Mouse (Mus musculus): Measurements from ENCODE around the gene Nhsl1. TPM values are rescaled to one million over a fixed set of nuclear protein-coding genes. Genes with fewer than 3 reads are reported as not detected.

The Nhsl1 gene
- total and polyA plus RNA-seq, 3 experiments, result not detected

GRCm38 (mm10) chr10:18453380-18453779, 134.6 kb downstream of the Nhsl1 start:
- no peak overlapping the region for H3K9ac ChIP-seq (ENCODE audit: control insufficient read depth, low read depth, low read length, poor library complexity, severe bottlenecking)
- no peaks in the 10 kb centered on the region for H3K4me1 ChIP-seq (ENCODE audit: control insufficient read depth in 1 of 2, insufficient read depth in 2 of 2, low read length in 2 of 2)
- no peak overlapping the region for H3K27ac ChIP-seq (ENCODE audit: control insufficient read depth, low read depth, low read length)
- no peaks in the 10 kb centered on the region for H3K9me3 ChIP-seq (replicated peaks; ENCODE audit: insufficient read depth, low read length)
- peak; percentile 42 for DNase-seq (ENCODE audit: low read depth, low spot score)
- no peaks in the 10 kb centered on the region for H3K79me2 ChIP-seq (ENCODE audit: control insufficient read depth, insufficient read depth, low read length, poor library complexity)
- H3K36me3 ChIP-seq (ENCODE audit: control insufficient read depth in 1 of 2, insufficient read depth in 2 of 2, low read length in 2 of 2), result no peaks in the 10 kb centered on the region
- TF ChIP-seq SMC3 (IDR thresholded peaks at IDR 0.05; ENCODE audit: low read depth, low read length), result peak; percentile 62
- TF ChIP-seq NRF1 (IDR thresholded peaks at IDR 0.05; ENCODE audit: insufficient read depth, low read depth, low read length, poor library complexity, severe bottlenecking), result no peak
- no peak for TF ChIP-seq POLR2AphosphoS5 (IDR thresholded peaks at IDR 0.05; ENCODE audit: borderline replicate concordance, low read depth, low read length)
- TF ChIP-seq MYB (IDR thresholded peaks at IDR 0.05; ENCODE audit: low read depth, low read length), result no peak
- no peak for TF ChIP-seq POLR2AphosphoS2 (IDR thresholded peaks at IDR 0.05; ENCODE audit: low read length)
- TF ChIP-seq GATA1 (IDR thresholded peaks at IDR 0.05; ENCODE audit: low read depth, low read length), result no peak
- no peak for TF ChIP-seq E2F4 (IDR thresholded peaks at IDR 0.05; ENCODE audit: borderline replicate concordance, low read depth, low read length)
- no peak for TF ChIP-seq MXI1 (IDR thresholded peaks at IDR 0.05; ENCODE audit: low read depth, low read length)
- TF ChIP-seq CHD2 (IDR thresholded peaks at IDR 0.05; ENCODE audit: low read length), result no peak
- TF ChIP-seq UBTF (IDR thresholded peaks at IDR 0.05; ENCODE audit: borderline replicate concordance, insufficient read depth, low read depth, low read length), result no peak
- TF ChIP-seq ETS1 (IDR thresholded peaks at IDR 0.05; ENCODE audit: low read depth, low read length), result no peak
- no peak for TF ChIP-seq TCF12 (IDR thresholded peaks at IDR 0.05; ENCODE audit: low read depth, low read length)
- no peak for TF ChIP-seq TBP (IDR thresholded peaks at IDR 0.05; ENCODE audit: low read depth, low read length)
- TF ChIP-seq RAD21 (IDR thresholded peaks at IDR 0.05; ENCODE audit: low read depth, low read length), result peak; percentile 41
- TF ChIP-seq EP300 (IDR thresholded peaks at IDR 0.05; ENCODE audit: low read depth in 1 of 2, low read length in 2 of 2), result no peak
- peak; percentile 60 to 75 (median 62) for TF ChIP-seq CTCF (IDR thresholded peaks at IDR 0.05 in 2 of 3, conservative IDR thresholded peaks at IDR 0.05 in 1 of 3; ENCODE audit: control insufficient read depth in 1 of 3, insufficient read depth in 1 of 3, low read depth in 2 of 3, low read length in 3 of 3, poor library complexity in 1 of 3, severe bottlenecking in 1 of 3)
- no peak for TF ChIP-seq RCOR1 (IDR thresholded peaks at IDR 0.05; ENCODE audit: low read depth, low read length)
- no peak for TF ChIP-seq USF2 (IDR thresholded peaks at IDR 0.05; ENCODE audit: borderline replicate concordance in 1 of 2, insufficient read depth in 1 of 2, low read depth in 1 of 2, low read length in 2 of 2)
- no peak for TF ChIP-seq GABPA (IDR thresholded peaks at IDR 0.05; ENCODE audit: low read depth, low read length)
- TF ChIP-seq KAT2A (conservative IDR thresholded peaks at IDR 0.05; ENCODE audit: low read depth, low read length), result no peak
- TF ChIP-seq ZKSCAN1 (IDR thresholded peaks at IDR 0.05; ENCODE audit: low read depth, low read length), result no peak
- no peak for TF ChIP-seq MYC (IDR thresholded peaks at IDR 0.05; ENCODE audit: low read depth, low read length)
- no peak for TF ChIP-seq SIN3A (IDR thresholded peaks at IDR 0.05; ENCODE audit: low read length)
- no peak for TF ChIP-seq CHD1 (IDR thresholded peaks at IDR 0.05; ENCODE audit: low read depth, low read length)
- no peak for TF ChIP-seq MAFK (IDR thresholded peaks at IDR 0.05; ENCODE audit: borderline replicate concordance, low read depth, low read length)
- TF ChIP-seq ELF1 (IDR thresholded peaks at IDR 0.05; ENCODE audit: low read depth, low read length), result no peak
- no peak overlapping the region for H3K4me3 ChIP-seq (ENCODE audit: control insufficient read depth in 1 of 2, insufficient read depth in 1 of 2, low read depth in 2 of 2, low read length in 2 of 2)
- H3K27me3 ChIP-seq (ENCODE audit: control insufficient read depth in 1 of 2, insufficient read depth in 2 of 2, low read length in 2 of 2), result no peaks in the 10 kb centered on the region

All from MEL (cell line).